Mouse (Mus musculus) yolk sac, embryonic 10.5 days (tissue): ENCODE measurements around the gene Gm17622.

Experiments used
- DNase-seq: peaks from one replicate; pipeline ENCODE4 v3.0.0-alpha.2; 2017; ENCODE audit warnings: low spot score

The Gm17622 gene

GRCm38 (mm10) chr13:96490433-96490832, at the start of gene Gm17622:
TSS of gene Gm17622 (plus strand) at chr13:96490733.
- DNase-seq: no peak

- DNase-seq: no peak
Observed at GRCm38 (mm10) chr13:96450205-96450856, 40.2 kb upstream of the Gm17622 start.

GRCm38 (mm10) chr13:96450869-96451268, 39.7 kb upstream of the Gm17622 start:
- no peak for DNase-seq

- no peak for DNase-seq
Observed at GRCm38 (mm10) chr13:96451386-96452140, 39.0 kb upstream of the Gm17622 start.

- DNase-seq: no peak
Observed at GRCm38 (mm10) chr13:96452621-96453020, 37.9 kb upstream of the Gm17622 start.

- DNase-seq: no peak
Observed at GRCm38 (mm10) chr13:96454288-96454687, 36.2 kb upstream of the Gm17622 start.

- DNase-seq: no peak
Observed at GRCm38 (mm10) chr13:96457566-96457965, 33.0 kb upstream of the Gm17622 start.

GRCm38 (mm10) chr13:96458018-96458417, 32.5 kb upstream of the Gm17622 start:
- no peak for DNase-seq

GRCm38 (mm10) chr13:96458606-96459005, 31.9 kb upstream of the Gm17622 start:
- no peak for DNase-seq

GRCm38 (mm10) chr13:96462644-96463043, 27.9 kb upstream of the Gm17622 start:
- DNase-seq: no peak

- no peak for DNase-seq
Observed at GRCm38 (mm10) chr13:96465315-96465714, 25.2 kb upstream of the Gm17622 start.

- DNase-seq: no peak
Observed at GRCm38 (mm10) chr13:96468678-96469077, 21.9 kb upstream of the Gm17622 start.

GRCm38 (mm10) chr13:96470556-96470955, 20.0 kb upstream of the Gm17622 start:
- DNase-seq: no peak

GRCm38 (mm10) chr13:96470957-96471356, 19.6 kb upstream of the Gm17622 start, which contains the start of gene Ankdd1b:
TSS of gene Ankdd1b (minus strand) at chr13:96471198.
- DNase-seq: no peak

- DNase-seq: no peak
Observed at GRCm38 (mm10) chr13:96477226-96477625, 13.3 kb upstream of the Gm17622 start.

GRCm38 (mm10) chr13:96478991-96479390, 11.5 kb upstream of the Gm17622 start:
- DNase-seq: no peak

GRCm38 (mm10) chr13:96487230-96487629, 3.3 kb upstream of the Gm17622 start:
- no peak for DNase-seq

GRCm38 (mm10) chr13:96487968-96488367, 2.6 kb upstream of the Gm17622 start:
- DNase-seq: no peak

- no peak for DNase-seq
Observed at GRCm38 (mm10) chr13:96496630-96497029, 6.1 kb downstream of the Gm17622 start.

- no peak for DNase-seq
Observed at GRCm38 (mm10) chr13:96499891-96500290, 9.4 kb downstream of the Gm17622 start.

GRCm38 (mm10) chr13:96505661-96506060, 15.1 kb downstream of the Gm17622 start:
- DNase-seq: no peak

- no peak for DNase-seq
Observed at GRCm38 (mm10) chr13:96506313-96506712, 15.8 kb downstream of the Gm17622 start.

- no peak for DNase-seq
Observed at GRCm38 (mm10) chr13:96507541-96507940, 17.0 kb downstream of the Gm17622 start.
